Mouse (Mus musculus): ENCODE results near the gene Sec31a. TPM values are rescaled to one million over a fixed set of nuclear protein-coding genes. Genes with fewer than 3 reads are reported as not detected.

The Sec31a gene
- total and polyA plus RNA-seq, 3 experiments, result 101 to 201 (median 111) TPM

DNA sequence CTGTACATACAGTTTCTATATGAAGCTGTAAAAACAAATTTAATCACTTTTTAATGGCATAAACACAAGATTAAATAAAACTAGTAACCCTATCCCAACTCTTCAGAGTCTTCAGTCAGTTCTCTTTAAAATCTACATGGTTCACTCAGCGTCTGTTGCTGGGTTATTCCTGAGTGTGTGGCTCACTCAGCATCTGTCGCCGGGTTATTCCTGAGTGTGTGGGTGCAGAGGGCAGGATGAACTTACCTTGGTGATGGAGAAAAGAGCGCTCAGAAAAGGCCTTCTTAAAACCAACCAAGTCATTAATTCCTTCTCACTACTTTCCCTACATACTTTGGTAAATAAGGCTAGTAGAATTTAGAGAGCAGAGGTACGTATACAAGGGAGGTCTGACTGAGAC is 37.8 kb downstream of the Sec31a start:
- TF ChIP-seq EP300 (IDR thresholded peaks at IDR 0.05; ENCODE audit: insufficient read depth, low read depth, low read length), result no peak
- no peak for TF ChIP-seq POLR2A (IDR thresholded peaks at IDR 0.05; ENCODE audit: insufficient read depth, low read depth, low read length)
- TF ChIP-seq CTCF (IDR thresholded peaks at IDR 0.05), result no peak

DNA sequence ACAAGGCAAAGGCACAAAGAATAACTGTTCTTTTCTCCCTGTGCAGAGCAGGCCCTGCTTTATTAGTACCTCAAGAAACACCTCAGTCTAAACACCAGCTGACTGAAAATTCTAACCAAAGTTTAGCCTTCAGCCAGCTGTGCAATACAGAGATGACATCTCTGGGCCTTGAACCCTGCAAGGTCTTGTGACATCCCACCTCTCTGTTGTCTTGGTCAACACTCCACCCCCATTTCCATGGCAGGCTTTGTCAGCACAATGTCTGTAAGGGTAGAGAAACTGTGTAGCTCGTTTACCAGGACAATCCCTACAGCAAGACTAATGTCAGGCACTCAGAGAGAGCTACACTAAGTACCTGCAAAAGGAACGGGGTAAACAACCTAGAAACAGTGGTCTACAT is 38.7 kb downstream of the Sec31a start:
- no peak for TF ChIP-seq POLR2A (IDR thresholded peaks at IDR 0.05; ENCODE audit: insufficient read depth, low read depth, low read length)
- TF ChIP-seq EP300 (IDR thresholded peaks at IDR 0.05; ENCODE audit: insufficient read depth, low read depth, low read length), result no peak
- no peak for TF ChIP-seq CTCF (IDR thresholded peaks at IDR 0.05)
- no peak for DNase-seq
- Histone ChIP-seq H3K36me3 (ENCODE audit: control insufficient read depth, insufficient read depth, low read length) (no peaks in the 10 kb centered on the region), H3K4me3 (no peak overlapping the region), H3K9ac (ENCODE audit: low read depth, low read length) (no peak overlapping the region), H3K27ac (no peak overlapping the region), H3K4me1 (ENCODE audit: control insufficient read depth, insufficient read depth, low read length) (no peaks in the 10 kb centered on the region), H3K27me3 (ENCODE audit: control insufficient read depth, insufficient read depth, low read length) (no peaks in the 10 kb centered on the region), H3K79me2 (replicated peaks; ENCODE audit: control insufficient read depth, insufficient read depth, low read length) (no peaks in the 10 kb centered on the region)
- WGBS, result 75% methylated on average over 2 of the region's 2 CpGs
- intact Hi-C loops (cut with DNase I), result loop anchor here (10.0 kb wide), 1 partner anchor 157 kb away; no protein-coding TSS in a partner anchor

More for the DNA sequence above, 37.8 kb downstream of the Sec31a start:
- Histone ChIP-seq H3K36me3 (ENCODE audit: control insufficient read depth, insufficient read depth, low read length) (no peaks in the 10 kb centered on the region), H3K27ac (no peak overlapping the region), H3K27me3 (ENCODE audit: control insufficient read depth, insufficient read depth, low read length) (no peaks in the 10 kb centered on the region), H3K9ac (ENCODE audit: low read depth, low read length) (no peak overlapping the region), H3K4me1 (ENCODE audit: control insufficient read depth, insufficient read depth, low read length) (no peaks in the 10 kb centered on the region), H3K4me3 (no peak overlapping the region), H3K79me2 (replicated peaks; ENCODE audit: control insufficient read depth, insufficient read depth, low read length) (no peaks in the 10 kb centered on the region)
- intact Hi-C loops (cut with DNase I), result loop anchor here (10.0 kb wide), 1 partner anchor 157 kb away; no protein-coding TSS in a partner anchor
- 93% methylated on average over 5 of the region's 5 CpGs for WGBS
- no peak for DNase-seq

DNA sequence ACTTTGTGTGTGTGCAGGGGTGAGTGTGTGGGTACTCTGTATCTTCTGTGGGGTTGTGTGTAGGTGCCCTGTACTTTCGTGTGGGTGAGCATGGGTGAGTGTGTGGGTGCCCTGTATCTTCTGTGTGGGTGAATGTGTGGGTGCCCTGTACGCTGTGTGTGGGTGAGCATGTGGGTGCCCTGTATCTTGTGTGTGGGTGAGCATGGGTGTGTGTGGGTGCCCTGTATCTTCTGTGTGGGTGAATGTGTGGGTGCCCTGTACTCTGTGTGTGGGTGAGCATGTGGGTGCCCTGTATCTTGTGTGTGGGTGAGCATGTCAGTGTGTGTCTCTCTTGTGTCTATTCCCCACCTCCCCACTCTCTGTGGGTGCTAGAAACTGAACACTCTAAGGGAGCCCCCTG is 41.3 kb downstream of the Sec31a start:
- no peak overlapping the region for H3K4me3 ChIP-seq
- DNase-seq, result no peak
- no peaks in the 10 kb centered on the region for H3K27me3 ChIP-seq (ENCODE audit: control insufficient read depth, insufficient read depth, low read length)
- H3K9ac ChIP-seq (ENCODE audit: low read depth, low read length), result no peak overlapping the region
- no peak overlapping the region for H3K27ac ChIP-seq
- no peak for TF ChIP-seq CTCF (IDR thresholded peaks at IDR 0.05)
- no peak for TF ChIP-seq POLR2A (IDR thresholded peaks at IDR 0.05; ENCODE audit: insufficient read depth, low read depth, low read length)
- no peak for TF ChIP-seq EP300 (IDR thresholded peaks at IDR 0.05; ENCODE audit: insufficient read depth, low read depth, low read length)
- WGBS, result 92% methylated on average over 2 of the region's 2 CpGs
- H3K36me3 ChIP-seq (ENCODE audit: control insufficient read depth, insufficient read depth, low read length), result no peaks in the 10 kb centered on the region
- H3K4me1 ChIP-seq (ENCODE audit: control insufficient read depth, insufficient read depth, low read length), result peaks cover 3% of the 10 kb centered on the region; the same call in 1 of the 2 replicates
- H3K79me2 ChIP-seq (replicated peaks; ENCODE audit: control insufficient read depth, insufficient read depth, low read length), result no peaks in the 10 kb centered on the region
- intact Hi-C loops (cut with DNase I), result loop anchor here (10.0 kb wide), 1 partner anchor 160 kb away; no protein-coding TSS in a partner anchor

DNA sequence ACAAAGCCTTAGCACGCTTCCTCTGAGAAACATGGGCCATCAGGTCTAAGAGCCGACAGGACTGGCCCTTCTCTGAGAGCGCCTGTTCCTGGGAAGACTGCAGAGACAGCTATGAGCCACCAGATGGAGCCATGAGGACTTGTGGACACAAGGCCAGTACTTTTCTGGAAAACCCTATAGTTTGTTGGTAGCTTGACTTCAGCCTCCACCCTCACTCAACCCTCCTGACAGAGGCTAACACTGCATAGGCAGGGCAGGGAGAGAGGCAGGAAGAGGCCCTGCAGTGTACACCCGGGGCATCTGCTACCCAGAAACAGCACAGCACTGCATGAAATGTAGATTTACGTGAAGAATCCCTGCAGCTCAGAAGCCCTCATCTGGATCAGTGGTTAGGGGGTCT is 42.1 kb downstream of the Sec31a start:
- intact Hi-C loops (cut with DNase I), result loop anchor here (10.0 kb wide), 1 partner anchor 161 kb away; no protein-coding TSS in a partner anchor
- no peak overlapping the region for H3K4me3 ChIP-seq
- no peak overlapping the region for H3K27ac ChIP-seq
- no peak overlapping the region for H3K9ac ChIP-seq (ENCODE audit: low read depth, low read length)
- no peaks in the 10 kb centered on the region for H3K27me3 ChIP-seq (ENCODE audit: control insufficient read depth, insufficient read depth, low read length)
- no peaks in the 10 kb centered on the region for H3K79me2 ChIP-seq (replicated peaks; ENCODE audit: control insufficient read depth, insufficient read depth, low read length)
- peaks cover 5% of the 10 kb centered on the region; the same call in 1 of the 2 replicates for H3K4me1 ChIP-seq (ENCODE audit: control insufficient read depth, insufficient read depth, low read length)
- 50% methylated on average over 5 of the region's 5 CpGs for WGBS
- H3K36me3 ChIP-seq (ENCODE audit: control insufficient read depth, insufficient read depth, low read length), result no peaks in the 10 kb centered on the region
- peak; percentile 14 to 31 for DNase-seq
- TF ChIP-seq EP300 (IDR thresholded peaks at IDR 0.05; ENCODE audit: insufficient read depth, low read depth, low read length) (no peak), CTCF (IDR thresholded peaks at IDR 0.05) (peak; percentile 86), POLR2A (IDR thresholded peaks at IDR 0.05; ENCODE audit: insufficient read depth, low read depth, low read length) (no peak)

DNA sequence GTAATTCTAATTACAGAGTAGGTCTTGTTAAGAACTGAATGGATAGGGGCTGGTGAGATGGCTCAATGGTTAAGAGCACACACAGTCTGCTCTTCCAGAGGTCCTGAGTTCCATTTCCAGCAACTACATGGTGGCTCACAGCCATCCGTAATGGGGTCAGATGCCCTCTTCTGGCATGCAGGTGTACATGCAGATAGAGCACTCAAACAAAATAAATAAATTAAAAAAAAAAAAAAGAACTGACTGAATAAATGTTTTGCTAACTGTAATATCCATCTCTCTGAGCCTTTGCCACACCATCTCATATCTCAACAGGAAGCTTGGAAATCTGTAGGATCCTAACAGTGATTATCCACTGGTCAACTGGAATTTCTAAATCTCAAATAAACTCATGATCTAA is 45.1 kb downstream of the Sec31a start:
- 42% methylated on average over 1 of the region's 1 CpGs for WGBS
- H3K27ac ChIP-seq, result no peak overlapping the region

DNA sequence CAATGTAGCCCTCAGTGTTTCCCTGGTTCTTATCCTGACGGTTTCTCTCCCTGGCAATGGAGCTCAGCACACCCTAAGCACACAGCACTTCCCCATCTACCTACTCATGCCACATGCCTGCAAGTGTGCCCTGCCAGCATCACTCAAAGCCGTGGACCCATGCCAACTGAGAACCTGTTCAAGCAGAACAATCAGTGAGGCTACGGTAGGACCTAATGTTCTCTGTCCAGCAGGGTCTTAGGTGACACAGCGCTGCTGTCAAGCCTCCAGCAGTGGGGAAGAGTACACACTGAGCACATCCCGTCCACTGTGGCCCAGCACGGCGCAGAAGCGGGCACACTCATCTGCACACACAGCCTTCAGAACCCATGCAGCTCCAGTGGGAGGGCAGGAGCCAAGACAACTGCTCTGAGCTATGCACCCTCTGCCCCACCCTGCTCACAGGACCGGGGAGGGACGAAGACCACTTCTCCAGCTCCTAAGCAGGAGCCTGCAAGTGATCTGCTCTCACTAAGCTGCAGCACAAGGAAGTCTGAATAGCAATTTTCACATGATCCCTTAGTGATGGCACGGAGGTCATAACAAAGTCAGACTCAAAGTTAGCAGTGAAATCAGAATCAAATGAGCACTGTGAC is 46.1 kb downstream of the Sec31a start:
- Histone ChIP-seq H3K27me3 (ENCODE audit: control insufficient read depth, insufficient read depth, low read length) (no peaks in the 10 kb centered on the region), H3K27ac (no peak overlapping the region), H3K79me2 (replicated peaks; ENCODE audit: control insufficient read depth, insufficient read depth, low read length) (no peaks in the 10 kb centered on the region), H3K9ac (ENCODE audit: low read depth, low read length) (no peak overlapping the region), H3K4me1 (ENCODE audit: control insufficient read depth, insufficient read depth, low read length) (peaks cover 5% of the 10 kb centered on the region; the same call in 1 of the 2 replicates), H3K36me3 (ENCODE audit: control insufficient read depth, insufficient read depth, low read length) (no peaks in the 10 kb centered on the region), H3K4me3 (no peak overlapping the region)
- DNase-seq, result peak; percentile 52 to 63
- 64% methylated on average over 11 of the region's 11 CpGs for WGBS
- TF ChIP-seq POLR2A (IDR thresholded peaks at IDR 0.05; ENCODE audit: insufficient read depth, low read depth, low read length) (no peak), EP300 (IDR thresholded peaks at IDR 0.05; ENCODE audit: insufficient read depth, low read depth, low read length) (no peak), CTCF (IDR thresholded peaks at IDR 0.05) (no peak)
- intact Hi-C loops (cut with DNase I), result loop anchor here (10.0 kb wide), 1 partner anchor 165 kb away; no protein-coding TSS in a partner anchor

More for the DNA sequence above, 45.1 kb downstream of the Sec31a start:
- Histone ChIP-seq H3K36me3 (ENCODE audit: control insufficient read depth, insufficient read depth, low read length) (no peaks in the 10 kb centered on the region), H3K4me3 (no peak overlapping the region), H3K9ac (ENCODE audit: low read depth, low read length) (no peak overlapping the region), H3K79me2 (replicated peaks; ENCODE audit: control insufficient read depth, insufficient read depth, low read length) (no peaks in the 10 kb centered on the region), H3K27me3 (ENCODE audit: control insufficient read depth, insufficient read depth, low read length) (no peaks in the 10 kb centered on the region), H3K4me1 (ENCODE audit: control insufficient read depth, insufficient read depth, low read length) (peaks cover 5% of the 10 kb centered on the region; the same call in 1 of the 2 replicates)
- intact Hi-C loops (cut with DNase I), result loop anchor here (10.0 kb wide), 1 partner anchor 164 kb away; no protein-coding TSS in a partner anchor
- DNase-seq, result no peak
- TF ChIP-seq CTCF (IDR thresholded peaks at IDR 0.05) (peak; percentile 51), EP300 (IDR thresholded peaks at IDR 0.05; ENCODE audit: insufficient read depth, low read depth, low read length) (no peak), POLR2A (IDR thresholded peaks at IDR 0.05; ENCODE audit: insufficient read depth, low read depth, low read length) (no peak)

All from heart, adult 2 months (tissue).